Mouse (Mus musculus): ENCODE data around the gene Stap1. TPM values are rescaled to one million over a fixed set of nuclear protein-coding genes. Genes with fewer than 3 reads are reported as not detected.

Stap1 gene
- polyA plus RNA-seq, 1 experiment from 2014 or later, result 0.12 TPM

DNA sequence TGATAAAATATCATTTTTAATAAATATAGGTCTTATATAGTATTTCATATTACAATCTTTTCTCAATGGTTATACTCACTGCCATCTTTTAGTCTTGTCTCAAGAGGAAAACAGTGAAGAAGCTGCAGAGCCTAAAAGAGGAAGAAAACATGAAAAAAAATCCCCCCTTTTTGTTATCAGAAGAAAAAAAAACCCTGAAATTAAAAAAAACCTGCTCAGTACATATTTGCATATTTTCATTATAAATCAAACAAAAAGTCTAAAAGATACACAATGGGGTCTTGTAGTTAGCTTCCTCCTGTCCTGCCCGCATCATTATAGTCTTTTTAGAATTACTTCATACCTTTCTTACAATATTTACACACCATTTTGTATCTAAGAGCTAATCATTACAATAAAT lies 57.2 kb downstream of the Stap1 start:
- no peaks in the 10 kb centered on the region for H3K27me3 ChIP-seq (ENCODE audit: control insufficient read depth, insufficient read depth, low read length)
- H3K9ac ChIP-seq (ENCODE audit: low read length), result no peak overlapping the region
- H3K4me2 ChIP-seq (ENCODE audit: low read length), result no peak overlapping the region
- H3K9me3 ChIP-seq (ENCODE audit: control insufficient read depth, low read length), result no peaks in the 10 kb centered on the region
- H3K4me1 ChIP-seq (ENCODE audit: control insufficient read depth in 2 of 2, insufficient read depth in 2 of 2, low read length in 2 of 2), result no peaks in the 10 kb centered on the region
- peaks cover 49% of the 10 kb centered on the region for H3K36me3 ChIP-seq (ENCODE audit: control insufficient read depth, insufficient read depth, low read length)
- H3K4me3 ChIP-seq (ENCODE audit: control insufficient read depth in 1 of 2, insufficient read depth in 1 of 2, low read depth in 1 of 2, low read length in 2 of 2), result no peak overlapping the region
- no peak for ATAC-seq (ENCODE audit: insufficient number of reproducible peaks, insufficient read depth, low FRiP score, low read depth)
- no peak overlapping the region for H3K27ac ChIP-seq (replicated peaks in 1 of 2; ENCODE audit: control insufficient read depth in 1 of 2, insufficient read depth in 1 of 2, low read depth in 2 of 2, low read length in 2 of 2)
- WGBS, result 96% methylated on average over 1 of the region's 1 CpGs

DNA sequence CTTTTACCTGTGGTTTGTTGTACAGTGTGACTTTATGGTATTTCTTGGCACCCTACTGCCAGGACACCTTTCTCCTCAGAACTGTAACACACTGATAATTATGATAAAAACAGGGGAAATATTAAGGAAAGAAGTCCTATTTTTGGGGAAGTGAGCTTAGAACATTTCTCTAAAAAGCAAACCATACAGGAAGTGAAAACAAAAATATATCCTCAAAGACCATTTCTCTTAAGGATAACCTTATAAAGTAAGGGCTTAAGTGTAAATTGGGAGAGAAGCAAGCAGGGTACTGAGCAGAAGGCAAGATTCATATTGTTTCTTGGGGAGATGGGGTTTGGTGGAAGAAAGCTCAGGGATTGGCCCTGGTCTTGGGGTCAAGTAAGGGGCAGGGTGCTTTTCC lies 58.3 kb downstream of the Stap1 start:
- H3K4me3 ChIP-seq (ENCODE audit: control insufficient read depth in 1 of 2, insufficient read depth in 1 of 2, low read depth in 1 of 2, low read length in 2 of 2), result no peak overlapping the region
- no peak for ATAC-seq (ENCODE audit: insufficient number of reproducible peaks, insufficient read depth, low FRiP score, low read depth)
- no peak overlapping the region for H3K9ac ChIP-seq (ENCODE audit: low read length)
- no peaks in the 10 kb centered on the region for H3K27me3 ChIP-seq (ENCODE audit: control insufficient read depth, insufficient read depth, low read length)
- no peak overlapping the region for H3K4me2 ChIP-seq (ENCODE audit: low read length)
- no peak overlapping the region for H3K27ac ChIP-seq (replicated peaks in 1 of 2; ENCODE audit: control insufficient read depth in 1 of 2, insufficient read depth in 1 of 2, low read depth in 2 of 2, low read length in 2 of 2)
- peaks cover 48% of the 10 kb centered on the region for H3K36me3 ChIP-seq (ENCODE audit: control insufficient read depth, insufficient read depth, low read length)
- no peaks in the 10 kb centered on the region for H3K9me3 ChIP-seq (ENCODE audit: control insufficient read depth, low read length)
- no peaks in the 10 kb centered on the region for H3K4me1 ChIP-seq (ENCODE audit: control insufficient read depth in 2 of 2, insufficient read depth in 2 of 2, low read length in 2 of 2)

Other genes with a start within 250 kb of the Stap1 start
- gene Cenpc1, start 6.2 kb upstream of the Stap1 start, polyA plus RNA-seq (2014; fragmentation: Nextera tagmentation; extraction: Ambion mirVana), result 22.1 and 23.5 TPM in 2 replicates
- gene Uba6, start 101.1 kb downstream of the Stap1 start, polyA plus RNA-seq (2014; fragmentation: Nextera tagmentation; extraction: Ambion mirVana), result 11.6 and 12.0 TPM in 2 replicates
- gene Gnrhr, start 126.2 kb downstream of the Stap1 start, polyA plus RNA-seq (2014; fragmentation: Nextera tagmentation; extraction: Ambion mirVana), result not detected in 2 replicates
- gene Tmprss11c, start 217.6 kb downstream of the Stap1 start, polyA plus RNA-seq (2014; fragmentation: Nextera tagmentation; extraction: Ambion mirVana), result not detected in 2 replicates

All from heart, embryonic 14.5 days (tissue).